Mouse (Mus musculus) thymus, postnatal 14 days (tissue): ENCODE measurements at regions not wholly inside any gene's neighbourhood (a gene's known extent, or its start where the extent isn't known, plus 50 kb on each side); places are given as distances from the start of the nearest gene placed in this dataset.
A peak's percentile ranks its signal among the peaks of the same experiment; 100 is the strongest.

Experiments used
- DNase-seq: peaks from one replicate; pipeline ENCODE4 v3.0.0; 2021

DNA sequence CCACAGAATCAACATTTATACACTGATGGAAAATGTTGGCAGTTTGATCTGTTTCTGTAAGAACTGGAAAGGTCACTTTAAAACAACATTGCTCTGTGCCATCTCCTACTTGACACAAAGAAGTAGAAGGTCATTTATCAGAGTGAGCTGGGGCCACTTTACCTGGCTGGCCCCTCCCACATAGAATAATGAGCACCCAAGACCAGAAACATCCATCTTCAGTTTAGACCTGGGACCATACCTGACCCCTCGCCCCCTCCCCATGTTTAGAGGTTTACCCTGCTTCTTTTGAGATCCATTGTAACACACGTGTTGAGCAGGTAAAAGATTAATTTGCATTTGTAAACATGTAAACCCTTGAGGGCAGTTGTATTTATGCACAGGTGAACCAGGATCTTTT lies 366.8 kb upstream of the Adgrl2 start:
- DNase-seq, result no peak

DNA sequence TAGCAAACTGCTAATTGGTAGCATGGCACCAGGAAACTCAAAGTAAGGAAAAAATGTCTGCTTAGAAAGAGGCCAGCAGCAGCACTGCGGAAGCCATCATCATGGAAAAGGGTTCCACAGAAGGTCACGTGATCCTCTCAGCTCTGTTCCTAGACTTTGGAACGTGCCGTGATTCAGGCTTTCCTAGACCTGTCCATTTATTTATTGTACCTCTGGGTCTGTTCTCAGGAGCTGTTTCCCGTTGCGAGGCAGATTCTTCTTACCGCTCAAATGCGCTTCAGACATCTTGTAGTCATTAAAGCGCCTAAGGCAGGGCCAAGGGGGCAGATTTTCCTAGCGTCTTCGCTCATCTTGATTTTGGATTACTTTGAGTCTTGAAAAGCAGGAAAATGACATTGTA lies 365.0 kb upstream of the Adgrl2 start:
- no peak for DNase-seq

DNA sequence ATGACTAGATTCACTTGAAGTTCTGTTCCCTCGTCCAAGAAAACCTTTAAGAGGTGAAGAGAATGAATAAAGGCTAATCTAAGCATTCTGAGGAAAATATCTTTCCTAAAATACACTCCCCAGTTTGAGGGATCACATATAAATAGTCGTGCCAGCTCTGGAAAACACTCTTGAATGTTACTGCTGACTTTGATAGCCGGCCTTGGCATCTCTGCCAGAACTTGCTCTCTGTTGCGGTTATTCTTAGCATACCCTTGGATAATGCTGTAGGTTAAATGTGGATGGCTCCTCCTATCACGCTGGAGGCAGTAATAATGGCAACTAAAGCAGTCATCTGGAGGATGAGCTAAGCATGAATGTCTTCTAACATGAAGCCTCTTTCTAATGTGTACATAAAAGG lies 363.6 kb upstream of the Adgrl2 start:
- DNase-seq, result no peak

GRCm38 (mm10) chr3:149352546-149352945 lies 362.2 kb upstream of the Adgrl2 start:
- no peak for DNase-seq

DNA sequence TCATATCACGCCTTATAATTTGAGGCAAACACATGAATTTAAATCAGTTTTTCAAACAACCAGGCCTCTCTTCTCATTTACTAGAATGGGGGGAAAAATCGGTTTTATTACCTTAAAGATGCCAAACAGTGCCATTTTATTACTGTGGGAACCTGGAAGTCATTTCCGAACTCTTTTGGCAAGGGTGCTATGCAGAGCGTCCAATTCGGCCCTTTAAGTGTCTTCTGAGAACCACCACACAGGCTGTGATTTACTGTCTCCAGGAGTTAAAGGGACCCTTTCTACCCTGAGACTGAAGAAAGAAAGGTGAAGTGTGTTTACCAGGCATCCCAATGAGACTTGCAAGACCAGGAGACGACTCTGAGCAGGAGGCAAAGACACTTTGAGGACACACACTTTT lies 359.4 kb upstream of the Adgrl2 start:
- DNase-seq, result no peak

GRCm38 (mm10) chr3:149349211-149349697 lies 358.9 kb upstream of the Adgrl2 start:
- peak; percentile 26 for DNase-seq

GRCm38 (mm10) chr3:149348459-149348971 lies 358.2 kb upstream of the Adgrl2 start:
- no peak for DNase-seq

GRCm38 (mm10) chr3:149347241-149347992 lies 357.1 kb upstream of the Adgrl2 start:
- no peak for DNase-seq

DNA sequence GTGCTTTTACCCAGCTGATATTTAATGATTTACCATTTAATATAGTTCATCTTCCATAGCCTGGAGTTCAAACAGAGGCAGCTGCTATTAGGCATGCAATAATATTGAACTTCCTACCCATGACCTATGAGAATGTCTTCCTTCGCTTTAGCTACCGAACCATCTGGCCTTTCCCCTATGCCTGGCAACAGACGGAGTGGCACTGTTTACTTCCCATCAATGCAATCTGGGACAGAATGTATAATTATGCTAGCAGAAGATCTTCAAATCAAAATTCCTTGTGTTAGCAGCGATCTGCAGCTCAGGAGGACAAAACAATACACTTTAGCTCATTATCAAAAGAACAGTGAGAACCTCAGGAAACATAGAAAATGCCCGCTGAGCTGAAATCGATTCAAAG lies 352.2 kb upstream of the Adgrl2 start:
- no peak for DNase-seq

GRCm38 (mm10) chr3:149339374-149339753 lies 349.0 kb upstream of the Adgrl2 start:
- no peak for DNase-seq

DNA sequence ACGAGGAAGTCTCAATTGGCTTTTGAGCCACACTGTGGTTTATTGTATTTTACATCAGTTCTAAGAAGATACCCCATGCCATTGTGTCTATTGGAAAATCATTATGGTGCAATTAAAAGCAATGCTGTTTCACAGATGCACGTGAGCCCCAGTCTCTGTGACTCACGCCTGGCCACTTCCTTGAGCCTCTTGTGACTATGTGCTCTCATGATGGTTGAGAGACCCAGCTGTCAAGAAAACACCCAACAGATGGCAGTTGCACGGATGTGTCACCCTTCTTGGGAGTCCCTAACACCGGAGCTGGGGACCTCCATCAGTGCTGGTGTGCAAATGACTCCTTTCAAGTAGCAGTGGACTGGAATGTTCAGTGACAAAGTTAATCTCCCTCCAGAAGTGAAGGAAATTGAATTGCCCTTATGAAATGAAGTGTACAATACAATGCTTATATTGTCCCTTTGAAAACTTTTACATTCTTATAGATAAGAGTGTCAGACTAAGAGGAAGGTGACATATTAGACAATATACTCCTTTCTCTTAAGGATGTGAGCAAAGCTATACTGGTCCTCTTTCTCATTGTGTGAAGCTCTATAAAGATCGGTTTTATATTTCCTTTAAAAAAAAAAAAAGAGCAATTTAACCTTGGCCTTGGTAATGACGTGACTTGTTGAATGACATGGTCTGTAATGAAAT lies 348.5 kb upstream of the Adgrl2 start:
- no peak for DNase-seq

DNA sequence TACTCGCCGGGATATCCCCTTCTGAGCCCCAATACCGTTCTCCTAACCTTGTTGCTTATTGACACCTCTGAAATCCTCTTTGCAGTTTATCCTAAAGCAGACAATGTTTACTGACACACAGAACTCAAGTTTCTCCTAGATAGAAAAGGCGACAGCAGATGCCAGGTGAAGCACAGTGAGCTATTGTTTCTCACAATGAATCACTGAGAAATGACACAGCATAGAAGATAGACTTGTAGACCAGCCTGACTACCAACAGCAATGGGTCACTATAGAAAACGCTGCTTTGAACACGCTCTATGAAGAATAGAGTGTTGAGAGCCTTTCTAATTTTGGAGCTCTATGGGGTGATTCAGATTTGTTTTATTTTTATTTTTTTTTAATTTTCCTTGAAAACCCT lies 344.9 kb upstream of the Adgrl2 start:
- DNase-seq, result no peak

DNA sequence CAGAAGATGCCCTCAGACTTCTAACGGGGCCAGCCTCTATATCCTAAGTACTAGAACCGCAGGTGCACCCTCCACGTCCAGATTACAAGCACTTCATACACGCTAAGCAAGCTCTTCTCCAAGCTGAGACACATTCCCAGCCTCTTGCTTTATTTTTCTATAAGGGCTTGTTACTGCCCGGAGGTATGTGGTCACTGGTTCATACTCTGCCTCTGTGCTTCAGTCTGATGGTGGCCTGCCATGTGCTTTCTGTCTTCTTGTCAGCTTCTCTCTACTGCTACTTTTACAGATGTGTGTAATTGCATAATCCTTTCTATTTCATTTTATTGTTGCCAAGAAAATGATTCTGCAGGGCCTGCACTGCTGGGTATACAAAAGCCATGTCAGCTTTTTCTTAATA lies 343.3 kb upstream of the Adgrl2 start:
- no peak for DNase-seq

- no peak for DNase-seq
These were observed 342.8 kb upstream of the Adgrl2 start for GRCm38 (mm10) chr3:149333131-149333530.

DNA sequence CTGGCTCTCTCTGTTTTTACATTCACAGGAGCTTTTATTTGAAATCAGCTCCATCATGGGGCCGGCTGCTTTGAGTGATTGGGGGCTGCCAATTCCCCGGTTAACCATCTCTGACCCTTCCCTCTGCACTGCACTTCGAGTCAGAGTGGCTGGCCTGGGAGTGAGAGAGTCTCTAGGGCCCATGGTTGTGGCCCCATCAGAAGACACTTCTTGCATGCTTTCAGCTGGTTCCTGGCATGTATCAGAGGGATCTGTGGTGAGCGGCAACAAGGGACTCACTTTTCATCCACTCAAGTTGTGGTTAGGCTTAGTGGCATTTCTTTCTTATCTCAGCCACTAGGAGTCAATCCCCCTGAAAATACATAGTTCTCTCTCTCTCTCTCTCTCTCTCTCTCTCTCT lies 341.8 kb upstream of the Adgrl2 start:
- DNase-seq, result no peak

- no peak for DNase-seq
These were observed 341.1 kb upstream of the Adgrl2 start for GRCm38 (mm10) chr3:149331251-149331960.

GRCm38 (mm10) chr3:149330716-149331115 lies 340.4 kb upstream of the Adgrl2 start:
- no peak for DNase-seq

DNA sequence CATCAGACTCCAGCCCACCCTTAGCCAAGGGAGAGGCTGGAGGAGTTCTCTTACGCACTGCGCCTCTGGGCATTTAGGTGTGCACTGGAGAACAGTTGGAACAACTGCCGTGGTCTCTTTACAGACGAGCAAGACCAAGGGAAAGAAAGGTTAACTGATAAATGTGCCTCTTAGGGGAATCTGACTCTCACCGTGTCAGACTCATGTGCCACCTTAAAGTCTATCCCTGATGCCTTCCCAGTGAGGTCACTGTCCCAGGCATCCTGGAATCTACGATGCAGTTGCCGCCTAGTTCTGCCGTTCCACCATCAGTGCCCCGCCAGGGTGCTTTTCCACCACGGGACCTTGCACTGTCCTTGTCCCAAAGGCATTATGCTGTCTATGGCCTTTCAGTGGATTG lies 339.7 kb upstream of the Adgrl2 start:
- DNase-seq, result no peak

DNA sequence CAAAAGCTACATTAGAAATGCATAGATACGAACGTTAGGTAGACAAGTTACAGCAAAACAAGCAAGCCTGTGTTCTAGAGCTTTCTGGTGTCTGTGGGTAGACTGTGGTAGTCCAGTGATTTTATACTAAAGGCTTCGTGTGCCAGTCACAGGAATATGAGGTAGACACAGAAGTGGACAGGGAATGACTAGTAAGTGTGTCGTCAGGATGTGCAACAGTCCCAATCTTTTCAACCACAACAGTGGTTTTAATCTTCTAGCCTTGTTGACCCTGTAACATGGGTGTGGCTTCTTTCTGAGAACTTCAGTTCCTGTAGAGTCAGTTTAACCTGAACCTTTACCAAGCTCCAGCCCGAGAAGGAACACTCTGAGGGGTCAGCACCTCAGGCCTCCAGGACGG lies 339.3 kb upstream of the Adgrl2 start:
- DNase-seq, result no peak

DNA sequence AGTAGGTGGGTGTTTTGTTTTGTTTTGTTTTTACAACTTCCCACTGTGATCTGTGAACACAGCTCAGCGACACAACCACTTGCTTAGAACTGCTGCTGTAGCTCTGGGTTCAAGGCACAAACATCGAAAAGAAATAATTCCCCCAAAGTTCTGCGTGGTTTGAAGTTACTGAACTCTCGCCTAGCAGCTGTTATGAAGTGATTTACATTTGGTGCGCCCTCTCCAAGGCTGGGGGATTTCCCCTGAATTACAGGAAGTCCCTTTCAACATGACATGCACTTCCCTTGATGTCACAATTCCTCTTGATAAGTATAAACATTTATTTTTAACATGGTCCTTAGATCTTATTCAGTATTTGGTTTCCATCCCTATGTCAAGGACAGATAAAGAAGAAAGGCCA lies 336.3 kb upstream of the Adgrl2 start:
- peak; percentile 15 for DNase-seq

DNA sequence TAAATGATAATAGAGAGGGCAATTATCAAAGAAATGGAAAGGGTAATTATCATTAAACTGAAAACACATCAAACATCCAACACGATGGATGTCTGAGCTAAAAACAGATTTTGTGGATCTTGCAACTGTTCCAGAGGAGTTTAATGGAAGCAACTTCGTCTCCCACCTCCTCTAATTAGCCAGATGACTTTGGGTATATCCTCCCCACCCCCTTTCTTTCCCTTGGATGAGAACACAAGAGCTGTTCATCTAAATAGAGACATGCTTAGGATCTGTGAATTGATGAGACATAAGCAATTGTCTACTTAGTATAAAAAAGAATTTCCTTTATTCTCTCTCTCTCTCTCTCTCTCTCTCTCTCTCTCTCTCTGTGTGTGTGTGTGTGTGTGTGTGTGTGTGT lies 333.7 kb upstream of the Adgrl2 start:
- no peak for DNase-seq

- no peak for DNase-seq
These were observed 328.4 kb upstream of the Adgrl2 start for GRCm38 (mm10) chr3:149318728-149319127.

DNA sequence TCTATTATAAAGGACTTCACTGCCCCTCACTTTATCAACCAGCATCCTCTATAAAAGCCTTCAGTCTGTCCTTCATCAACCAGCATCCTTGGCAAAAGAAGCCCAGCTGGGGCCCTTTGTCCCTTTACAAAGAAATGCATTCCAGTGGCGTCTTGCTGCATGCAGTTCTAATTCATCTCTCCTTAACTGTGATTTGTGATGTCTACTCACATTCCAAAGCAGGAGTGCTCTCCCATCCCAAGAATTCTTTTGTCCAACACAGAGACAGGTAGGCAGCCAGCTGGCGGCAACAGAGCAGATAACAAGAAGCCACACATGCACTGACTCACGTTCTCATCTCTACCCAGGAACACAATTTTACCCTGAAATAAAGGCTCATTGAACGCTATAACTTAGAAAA lies 323.9 kb upstream of the Adgrl2 start:
- no peak for DNase-seq

- DNase-seq, result no peak
These were observed 322.9 kb upstream of the Adgrl2 start for GRCm38 (mm10) chr3:149313217-149313616.
